Mouse (Mus musculus) limb, embryonic 13.5 days (tissue): ENCODE results near the gene Trmt13. TPM values are rescaled to one million over a fixed set of nuclear protein-coding genes. Genes with fewer than 3 reads are reported as not detected.
"Not testable (repeated sequence)": the region's sequence is repeated elsewhere in the genome, so short reads cannot be mapped to it uniquely, and the experiment has no call there.

Source experiments
- ATAC-seq: fragments of 200-750 bp; cut with Nextera tagmentation; 2 replicates; pipeline ENCODE4 v1.8.0; 2017; ENCODE audit warnings: low read depth, moderate number of reproducible peaks, moderate TSS enrichment; ENCODE audit not compliant: low FRiP score
- H3K27ac ChIP-seq: fragments of 300-500 bp; sonication (generic); 2 replicates; pipeline ENCODE4 v1.5.1; 2015; ENCODE audit warnings: inconsistent platforms, mild to moderate bottlenecking, moderate library complexity
- H3K27me3 ChIP-seq: fragments of 300-500 bp; sonication (generic); 2 replicates; pipeline ENCODE4 v1.6.1; 2015; ENCODE audit warnings: mild to moderate bottlenecking, inconsistent platforms
- H3K36me3 ChIP-seq: fragments of 300-500 bp; sonication (generic); 2 replicates; pipeline ENCODE4 v1.6.1; 2015; ENCODE audit warnings: inconsistent platforms, mild to moderate bottlenecking, moderate library complexity
- H3K4me1 ChIP-seq: fragments of 300-500 bp; sonication (generic); 2 replicates; pipeline ENCODE4 v1.6.1; 2015; ENCODE audit warnings: inconsistent platforms
- H3K4me2 ChIP-seq: fragments of 300-500 bp; sonication (generic); replicated peaks from 2 replicates; pipeline ENCODE4 v1.6.1; 2015; ENCODE audit warnings: inconsistent platforms, mild to moderate bottlenecking, moderate library complexity
- H3K4me3 ChIP-seq: fragments of 300-500 bp; sonication (generic); 2 replicates; pipeline ENCODE4 v1.5.1; 2015; ENCODE audit warnings: moderate library complexity, mild to moderate bottlenecking, inconsistent platforms
- H3K9ac ChIP-seq: fragments of 300-500 bp; sonication (generic); 2 replicates; pipeline ENCODE4 v1.6.1; 2015; ENCODE audit warnings: mild to moderate bottlenecking, inconsistent platforms
- H3K9me3 ChIP-seq: fragments of 300-500 bp; sonication (generic); 2 replicates; pipeline ENCODE4 v1.6.1; 2016; ENCODE audit warnings: inconsistent platforms
- WGBS: fragments of 180-500 bp; shearing (Covaris S2); methylation state at CpG from one replicate; pipeline ENCODE4 v1.1.7; 2015; 5-methylcytosine and 5-hydroxymethylcytosine counted together
- polyA plus RNA-seq: library from polyadenylated mRNA; unstranded; fragments of >200 nt; fragmentation: Nextera tagmentation; extraction: Ambion mirVana; gene quantifications from 2 replicates; pipeline ENCODE4 v1.2.1, GENCODE M21; 2015

Gene Trmt13
- 38.4 and 39.1 TPM in 2 replicates for polyA plus RNA-seq

- Histone ChIP-seq H3K4me1 (no peaks in the 10 kb centered on the region), H3K9me3 (no peaks in the 10 kb centered on the region), H3K4me3 (no peak within 1 kb of the TSS), H3K36me3 (peaks cover 58% of the 10 kb centered on the region), H3K27me3 (no peaks in the 10 kb centered on the region), H3K4me2 (no peak within 1 kb of the TSS), H3K9ac (no peak within 1 kb of the TSS), H3K27ac (no peak within 1 kb of the TSS)
- ATAC-seq = no peak
- WGBS = 89% methylated on average over 10 of the region's 10 CpGs
Measured at GRCm38 (mm10) chr3:116614295-116614892, at the start of gene Trmt13. Gene Trmt13 (minus strand): TSS chr3:116614587.

GRCm38 (mm10) chr3:116662463-116662863 lies 48.1 kb upstream of the Trmt13 start, which contains the start of gene Mfsd14a:
Gene Mfsd14a (minus strand): TSS chr3:116662677.
- peak; percentile 99 for ATAC-seq
- H3K27me3 ChIP-seq = no peaks in the 10 kb centered on the region
- H3K9me3 ChIP-seq = no peaks in the 10 kb centered on the region
- WGBS = under 1% methylated on average over 30 of the region's 39 CpGs
- peak within 1 kb of the TSS; percentile 65 for H3K4me2 ChIP-seq
- 0 out of 2 replicates have a peak, but pooled peaks cover 2% of the 10 kb centered on the region for H3K36me3 ChIP-seq
- H3K4me1 ChIP-seq = peaks cover 26% of the 10 kb centered on the region
- peak within 1 kb of the TSS; percentile 97 for H3K4me3 ChIP-seq
- H3K9ac ChIP-seq = peak within 1 kb of the TSS; percentile 97
- H3K27ac ChIP-seq = peak within 1 kb of the TSS; percentile 98

- ATAC-seq = peak; percentile 83
- Histone ChIP-seq H3K4me1 (peaks cover 26% of the 10 kb centered on the region), H3K36me3 (no peaks in the 10 kb centered on the region), H3K9ac (peak overlapping the region; percentile 97), H3K4me3 (peak overlapping the region; percentile 97), H3K27me3 (no peaks in the 10 kb centered on the region), H3K27ac (peak overlapping the region; percentile 98), H3K9me3 (no peaks in the 10 kb centered on the region), H3K4me2 (peak overlapping the region; percentile 65)
- under 1% methylated on average over 59 of the region's 68 CpGs for WGBS
Measured at GRCm38 (mm10) chr3:116661870-116662414, 47.6 kb upstream of the Trmt13 start.

GRCm38 (mm10) chr3:116661288-116661869 lies 47.0 kb upstream of the Trmt13 start:
- no peaks in the 10 kb centered on the region for H3K27me3 ChIP-seq
- H3K9ac ChIP-seq = peak overlapping the region; percentile 97
- no peaks in the 10 kb centered on the region for H3K36me3 ChIP-seq
- H3K4me1 ChIP-seq = peaks cover 26% of the 10 kb centered on the region
- peak overlapping the region; percentile 97 for H3K4me3 ChIP-seq
- H3K4me2 ChIP-seq = peak overlapping the region; percentile 65
- no peaks in the 10 kb centered on the region for H3K9me3 ChIP-seq
- ATAC-seq = no peak
- peak overlapping the region; percentile 98 for H3K27ac ChIP-seq
- 2% methylated on average over 16 of the region's 16 CpGs for WGBS

- ATAC-seq = no peak
- Histone ChIP-seq H3K4me1 (peaks cover 28% of the 10 kb centered on the region), H3K4me3 (no peak overlapping the region), H3K27ac (no peak overlapping the region), H3K9me3 (no peaks in the 10 kb centered on the region), H3K9ac (no peak overlapping the region), H3K27me3 (no peaks in the 10 kb centered on the region), H3K4me2 (peak overlapping the region; percentile 65), H3K36me3 (no peaks in the 10 kb centered on the region)
- WGBS = 87% methylated on average over 13 of the region's 13 CpGs
Measured at GRCm38 (mm10) chr3:116659856-116660430, 45.6 kb upstream of the Trmt13 start.

GRCm38 (mm10) chr3:116658928-116659565 lies 44.7 kb upstream of the Trmt13 start:
- Histone ChIP-seq H3K9me3 (no peaks in the 10 kb centered on the region), H3K4me3 (no peak overlapping the region), H3K27me3 (no peaks in the 10 kb centered on the region), H3K9ac (no peak overlapping the region), H3K36me3 (no peaks in the 10 kb centered on the region), H3K4me2 (0 out of 2 replicates have a peak overlapping the region, but pooled peaks have one; percentile 16), H3K27ac (no peak overlapping the region), H3K4me1 (peaks cover 28% of the 10 kb centered on the region)
- ATAC-seq = no peak
- 63% methylated on average over 15 of the region's 15 CpGs for WGBS

GRCm38 (mm10) chr3:116656184-116656965 lies 42.0 kb upstream of the Trmt13 start:
- Histone ChIP-seq H3K27me3 (no peaks in the 10 kb centered on the region), H3K4me1 (peaks cover 33% of the 10 kb centered on the region), H3K4me3 (no peak overlapping the region), H3K9me3 (no peaks in the 10 kb centered on the region), H3K9ac (no peak overlapping the region), H3K27ac (no peak overlapping the region), H3K4me2 (no peak overlapping the region), H3K36me3 (no peaks in the 10 kb centered on the region)
- WGBS = 79% methylated on average over 7 of the region's 7 CpGs
- no peak for ATAC-seq

- not testable (repeated sequence) for H3K9me3 ChIP-seq, H3K27ac ChIP-seq, H3K4me2 ChIP-seq, ATAC-seq, H3K4me3 ChIP-seq, H3K27me3 ChIP-seq, H3K9ac ChIP-seq
- Histone ChIP-seq H3K4me1 (peaks cover 17% of the 10 kb centered on the region), H3K36me3 (peaks cover 17% of the 10 kb centered on the region)
- WGBS = 94% methylated on average over 11 of the region's 11 CpGs
Measured at GRCm38 (mm10) chr3:116654051-116654450, 39.7 kb upstream of the Trmt13 start.

- Histone ChIP-seq H3K27me3 (no peaks in the 10 kb centered on the region), H3K27ac (no peak overlapping the region), H3K9me3 (no peaks in the 10 kb centered on the region), H3K36me3 (peaks cover 24% of the 10 kb centered on the region), H3K9ac (no peak overlapping the region), H3K4me3 (no peak overlapping the region), H3K4me2 (no peak overlapping the region), H3K4me1 (peaks cover 13% of the 10 kb centered on the region)
- no peak for ATAC-seq
- 79% methylated on average over 5 of the region's 5 CpGs for WGBS
Measured at GRCm38 (mm10) chr3:116653278-116653945, 39.0 kb upstream of the Trmt13 start.

- Histone ChIP-seq H3K27me3 (no peaks in the 10 kb centered on the region), H3K9ac (no peak overlapping the region), H3K4me2 (no peak overlapping the region), H3K9me3 (no peaks in the 10 kb centered on the region), H3K4me3 (no peak overlapping the region), H3K36me3 (peaks cover 31% of the 10 kb centered on the region), H3K4me1 (peaks cover 13% of the 10 kb centered on the region), H3K27ac (no peak overlapping the region)
- no peak for ATAC-seq
- 70% methylated on average over 3 of the region's 3 CpGs for WGBS
Measured at GRCm38 (mm10) chr3:116652033-116652446, 37.7 kb upstream of the Trmt13 start.

GRCm38 (mm10) chr3:116650698-116651097 lies 36.3 kb upstream of the Trmt13 start:
- no peak overlapping the region for H3K27ac ChIP-seq
- WGBS = 95% methylated on average over 9 of the region's 9 CpGs
- no peaks in the 10 kb centered on the region for H3K9me3 ChIP-seq
- H3K4me2 ChIP-seq = no peak overlapping the region
- H3K9ac ChIP-seq = no peak overlapping the region
- peaks cover 13% of the 10 kb centered on the region for H3K4me1 ChIP-seq
- H3K27me3 ChIP-seq = no peaks in the 10 kb centered on the region
- ATAC-seq = no peak
- peaks cover 44% of the 10 kb centered on the region for H3K36me3 ChIP-seq
- no peak overlapping the region for H3K4me3 ChIP-seq
